ENCODE assay signal across 19 mouse cellular contexts in the genomic region with DNA sequence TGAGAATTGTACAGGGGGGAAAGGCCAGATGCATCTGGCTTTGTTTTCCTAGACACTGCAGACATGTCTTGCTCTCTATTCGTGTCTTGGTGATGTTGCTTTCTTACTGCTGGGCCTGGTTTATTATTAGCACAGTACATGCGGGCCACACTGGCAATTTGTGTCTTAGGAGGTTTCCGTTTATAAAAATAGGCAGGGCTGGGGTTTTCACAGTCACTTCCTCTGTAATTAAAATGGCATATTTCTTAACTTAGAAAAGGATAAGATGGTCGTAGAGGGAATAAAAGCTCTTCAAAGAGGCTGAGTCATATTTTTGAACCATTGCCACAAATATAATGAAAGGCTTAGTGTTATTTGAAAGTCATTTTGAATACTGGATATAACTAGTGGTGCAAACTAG. TPM values are rescaled to one million over a fixed set of nuclear protein-coding genes. Genes with fewer than 3 reads are reported as not detected.
A peak's percentile ranks its signal among the peaks of the same experiment; 100 is the strongest.
DNase-seq lines count a peak whose midpoint lies in the region; ATAC-seq and TF ChIP-seq lines count a peak whose summit lies in the region.
"Had no signal": no experiment of that assay in that cellular context is flagged by ENCODE, and none has a peak within 500 bp of the region (broad histone marks: within the 10 kb centered on the region; RNA-seq: fewer than 3 reads in every experiment).

No protein-coding gene starts in this region.

- TF ChIP-seq POLR2A in limb, embryonic 14.5 days (IDR thresholded peaks at IDR 0.05; ENCODE audit: borderline replicate concordance, extremely low read depth, insufficient read depth, insufficient read length), result no peak

- no peak overlapping the region for H3K27ac ChIP-seq in limb, embryonic 14.5 days (replicated peaks; ENCODE audit: low read depth, low read length)
- H3K27ac ChIP-seq in limb, embryonic 10.5 days, result no peak overlapping the region
- H3K27ac ChIP-seq in liver, embryonic 11.5 days (ENCODE audit: low read depth, low read length), result no peak overlapping the region
- H3K27ac ChIP-seq: embryonic facial prominence, embryonic 13.5 days; gastrocnemius, adult 2 months; heart, adult 2 months; intestine, embryonic 15.5 days; limb, embryonic 12.5 days; midbrain, embryonic 10.5 days had no signal

- H3K9ac ChIP-seq in limb, embryonic 14.5 days (ENCODE audit: low read depth, low read length, severe bottlenecking), result no peak overlapping the region
- H3K9ac ChIP-seq in liver, embryonic 11.5 days (ENCODE audit: low read depth, low read length), result no peak overlapping the region
- H3K9ac ChIP-seq: embryonic facial prominence, embryonic 13.5 days; intestine, embryonic 15.5 days; limb, embryonic 12.5 days had no signal

- H3K27me3 ChIP-seq in limb, embryonic 14.5 days (ENCODE audit: control insufficient read depth, insufficient read depth, low read length), result no peaks in the 10 kb centered on the region
- no peaks in the 10 kb centered on the region for H3K27me3 ChIP-seq in limb, embryonic 10.5 days (ENCODE audit: low read depth, poor library complexity, severe bottlenecking)
- no peaks in the 10 kb centered on the region for H3K27me3 ChIP-seq in liver, embryonic 11.5 days (replicated peaks; ENCODE audit: control insufficient read depth, insufficient read depth, low read length)
- H3K27me3 ChIP-seq: embryonic facial prominence, embryonic 13.5 days; intestine, embryonic 15.5 days; limb, embryonic 12.5 days had no signal

- no peak overlapping the region for H3K4me3 ChIP-seq in limb, embryonic 14.5 days (replicated peaks; ENCODE audit: low read length)
- H3K4me3 ChIP-seq in limb, embryonic 10.5 days, result no peak overlapping the region
- H3K4me3 ChIP-seq in liver, embryonic 11.5 days (ENCODE audit: low read depth, low read length), result no peak overlapping the region
- H3K4me3 ChIP-seq: embryonic facial prominence, embryonic 13.5 days; gastrocnemius, adult 2 months; heart, adult 2 months; intestine, embryonic 15.5 days; limb, embryonic 12.5 days; midbrain, embryonic 10.5 days had no signal

- no peaks in the 10 kb centered on the region for H3K36me3 ChIP-seq in limb, embryonic 14.5 days (ENCODE audit: control insufficient read depth, insufficient read depth, low read length)
- H3K36me3 ChIP-seq in limb, embryonic 10.5 days, result no peaks in the 10 kb centered on the region
- H3K36me3 ChIP-seq in liver, embryonic 11.5 days (ENCODE audit: control insufficient read depth, insufficient read depth, low read length), result no peaks in the 10 kb centered on the region
- H3K36me3 ChIP-seq: embryonic facial prominence, embryonic 13.5 days; intestine, embryonic 15.5 days; limb, embryonic 12.5 days; midbrain, embryonic 10.5 days had no signal

- intact Hi-C loops in left cerebral cortex, postnatal 25 days (cut with DNase I), result no loop called here

- peaks cover 5% of the 10 kb centered on the region; the same call in 1 of the 2 replicates for H3K9me3 ChIP-seq in limb, embryonic 14.5 days (ENCODE audit: control insufficient read depth, low read length)
- H3K9me3 ChIP-seq in limb, embryonic 10.5 days (replicated peaks), result no peaks in the 10 kb centered on the region
- no peaks in the 10 kb centered on the region for H3K9me3 ChIP-seq in liver, embryonic 11.5 days (ENCODE audit: control insufficient read depth, low read length)
- H3K9me3 ChIP-seq: intestine, embryonic 15.5 days had no signal

- no peak overlapping the region for H3K4me2 ChIP-seq in limb, embryonic 14.5 days (replicated peaks; ENCODE audit: low read depth, low read length, severe bottlenecking)
- H3K4me2 ChIP-seq in liver, embryonic 11.5 days, result no peak overlapping the region
- H3K4me2 ChIP-seq: embryonic facial prominence, embryonic 13.5 days; intestine, embryonic 15.5 days; limb, embryonic 12.5 days had no signal

- 44% methylated on average over 4 of the region's 4 CpGs for whole genome bisulfite sequencing in limb, embryonic 14.5 days
- 89% methylated on average over 4 of the region's 4 CpGs for WGBS in limb, embryonic 10.5 days
- WGBS in liver, embryonic 11.5 days, result 56% methylated on average over 4 of the region's 4 CpGs

- H3K4me1 ChIP-seq in limb, embryonic 14.5 days (ENCODE audit: control insufficient read depth, insufficient read depth, low read length), result no peaks in the 10 kb centered on the region
- H3K4me1 ChIP-seq in limb, embryonic 10.5 days, result no peaks in the 10 kb centered on the region
- H3K4me1 ChIP-seq in liver, embryonic 11.5 days (replicated peaks; ENCODE audit: control insufficient read depth, insufficient read depth, low read length), result no peaks in the 10 kb centered on the region
- H3K4me1 ChIP-seq: embryonic facial prominence, embryonic 13.5 days; intestine, embryonic 15.5 days; limb, embryonic 12.5 days; midbrain, embryonic 10.5 days had no signal

- DNase-seq in frontal cortex, postnatal 36 days (ENCODE audit: low spot score in 2 of 2), result peak; percentile 22 to 40
- DNase-seq in frontal cortex, postnatal 14 days (ENCODE audit: low spot score in 2 of 2), result no peak
- peak; percentile 13 for DNase-seq in limb, embryonic 14.5 days (ENCODE audit: low spot score)
- no peak for DNase-seq in limb, embryonic 10.5 days (ENCODE audit: low spot score)
- DNase-seq in NIH3T3 (ENCODE audit: low read depth) (peak; percentile 37), MN1 (ENCODE audit: low spot score) (no peak)
- peak; percentile 25 to 79 for DNase-seq in left cerebral cortex, postnatal 25 days (ENCODE audit: low spot score in 2 of 2)
- no peak for DNase-seq in liver, embryonic 11.5 days (ENCODE audit: low spot score)
- DNase-seq: cerebellum, postnatal 10 days; gastrocnemius, adult 2 months; heart, adult 2 months; heart, postnatal 36 days; lung, adult 2 months had no signal

- ATAC-seq in limb, embryonic 14.5 days (ENCODE audit: low FRiP score, low read depth), result no peak
- no peak for ATAC-seq in liver, embryonic 11.5 days (replicated peaks; ENCODE audit: low FRiP score)
- ATAC-seq: intestine, embryonic 15.5 days had no signal

RNA-seq across cellular contexts. Expression of gene Gm21750, which starts 26.7 kb away (rescaled TPM):
- polyA plus RNA-seq in limb, embryonic 14.5 days (2012; rRNA removed), result not detected in 2 replicates
- not detected in 2 replicates for polyA plus RNA-seq in limb, embryonic 14.5 days (2014; fragmentation: Nextera tagmentation; extraction: Ambion mirVana)
- polyA plus RNA-seq in limb, embryonic 10.5 days (2016; fragmentation: Nextera tagmentation; extraction: Ambion mirVana), result not detected in 2 replicates
- total RNA-seq in left cerebral cortex, postnatal 25 days (2021), result under 1 TPM; 0.23 TPM
- not detected in 2 replicates for polyA plus RNA-seq in liver, embryonic 11.5 days (2014; fragmentation: Nextera tagmentation; extraction: Ambion mirVana)
- total RNA-seq: adrenal gland, adult 18-20 months; gastrocnemius, adult 2 months; heart, adult 2 months; heart, postnatal 36 days had no signal
- polyA plus RNA-seq: embryonic facial prominence, embryonic 13.5 days; heart, adult 2 months; intestine, embryonic 15.5 days; large intestine, adult 2 months; limb, embryonic 12.5 days; lung, adult 2 months; midbrain, embryonic 10.5 days had no signal

Comparison
In these comparisons a context has a peak if more than half of its experiments do, and no peak if none do; other contexts are left out.
1. DNase-seq: peak in frontal cortex, postnatal 36 days (2 of 2), limb, embryonic 14.5 days (single experiment), NIH3T3 (single experiment) and left cerebral cortex, postnatal 25 days (2 of 2); none in frontal cortex, postnatal 14 days (0 of 2), limb, embryonic 10.5 days (single experiment), MN1 (single experiment) and liver, embryonic 11.5 days (single experiment).